Mouse (Mus musculus) monocyte, adult 59 days (primary cell): ENCODE results near the gene Gm21985. TPM values are rescaled to one million over a fixed set of nuclear protein-coding genes. Genes with fewer than 3 reads are reported as not detected.

Experiments used
- total RNA-seq, 2 experiments: library from RNA; stranded (reverse); gene quantifications; one replicate each; pipeline ENCODE4 v1.2.4; 2023

The Gm21985 gene
- total RNA-seq, result not detected

GRCm38 (mm10) chr2:112266242-112266592 lies at the start of gene Gm21985:
TSS of gene Gm21985 (plus strand) at chr2:112266314.

GRCm38 (mm10) chr2:112239212-112239934 lies 26.7 kb upstream of the Gm21985 start, which contains the start of gene Lpcat4:
TSS of gene Lpcat4 (plus strand) at chr2:112239468.

GRCm38 (mm10) chr2:112259241-112259962 lies 6.7 kb upstream of the Gm21985 start, which contains the start of gene Nutm1:
TSS of gene Nutm1 (minus strand) at chr2:112259291.

GRCm38 (mm10) chr2:112261748-112262653 lies 4.1 kb upstream of the Gm21985 start, which contains the start of gene Nop10:
TSS of gene Nop10 (plus strand) at chr2:112261926.

GRCm38 (mm10) chr2:112265448-112266241 lies 469 bp upstream of the Gm21985 start, which contains the start of gene Slc12a6:
TSS of gene Slc12a6 (plus strand) at chr2:112265825.

GRCm38 (mm10) chr2:112367726-112368673 lies 101.9 kb downstream of the Gm21985 start, which contains the start of gene Emc4:
TSS of gene Emc4 (minus strand) at chr2:112368027.

GRCm38 (mm10) chr2:112378973-112379898 lies 113.1 kb downstream of the Gm21985 start, which contains the start of gene Katnbl1:
TSS of gene Katnbl1 (plus strand) at chr2:112379211.

GRCm38 (mm10) chr2:112454862-112455564 lies 188.9 kb downstream of the Gm21985 start, which contains the start of gene Emc7:
TSS of gene Emc7 (plus strand) at chr2:112454997.

Other genes with a start within 250 kb of the Gm21985 start
- gene Olfr1311, start 241.9 kb upstream of the Gm21985 start, total RNA-seq, result not detected
- gene Olfr1312, start 216.1 kb upstream of the Gm21985 start, total RNA-seq, result not detected
- gene Olfr1313, start 188.5 kb upstream of the Gm21985 start, total RNA-seq, result not detected
- gene Olfr1314, start 169.5 kb upstream of the Gm21985 start, total RNA-seq, result not detected
- gene Olfr1315-ps1, start 150.9 kb upstream of the Gm21985 start, total RNA-seq, result not detected
- gene Olfr1316, start 131.3 kb upstream of the Gm21985 start, total RNA-seq, result not detected
- gene Olfr1317, start 126.0 kb upstream of the Gm21985 start, total RNA-seq, result not detected
- gene Olfr1318, start 112.1 kb upstream of the Gm21985 start, total RNA-seq, result not detected
- gene Lpcat4, start 26.8 kb upstream of the Gm21985 start, total RNA-seq, result 10 to 100 TPM; 79.3 to 79.9 TPM
- gene Nutm1, start 7.0 kb upstream of the Gm21985 start, total RNA-seq, result not detected
- 10 to 100 TPM; 48.3 to 50.6 TPM for gene Nop10, start 4.4 kb upstream of the Gm21985 start, total RNA-seq
- gene Slc12a6, start 489 bp upstream of the Gm21985 start, total RNA-seq, result 100 to 1,000 TPM; 233 to 238 TPM
- gene Emc4, start 101.7 kb downstream of the Gm21985 start, total RNA-seq, result 10 to 100 TPM; 24.0 to 27.2 TPM
- 10 to 100 TPM in 1 of 2 experiments, 1 to 10 TPM in 1; 9.8 to 10.3 TPM for gene Katnbl1, start 112.9 kb downstream of the Gm21985 start, total RNA-seq
- 10 to 100 TPM; 13.8 to 15.0 TPM for gene Emc7, start 188.7 kb downstream of the Gm21985 start, total RNA-seq
- gene Chrm5, start 214.5 kb downstream of the Gm21985 start, total RNA-seq, result not detected
- 10 to 100 TPM; 11.8 to 15.9 TPM for gene Aven, start 226.7 kb downstream of the Gm21985 start, total RNA-seq